Mouse (Mus musculus) left cerebral cortex, postnatal 10 days (tissue): ENCODE measurements around the gene Zfand3. TPM values are rescaled to one million over a fixed set of nuclear protein-coding genes. Genes with fewer than 3 reads are reported as not detected.

Source experiments
- DNase-seq, 2 experiments: peaks; one replicate each; pipeline ENCODE4 v3.0.0; 2021 to 2022; ENCODE audit warnings: low spot score in 2 of 2, mixed read lengths in 1 of 2; ENCODE audit errors: extremely low spot score in 1 of 2
- intact Hi-C: fragments of 180-260 bp; cut with DNase I; formaldehyde crosslinking; loops from one replicate; pipeline ENCODE4 v1.15.1; 2025
- total RNA-seq, 2 experiments: library from RNA; stranded (reverse); gene quantifications; 2 replicates each; pipeline ENCODE4 v1.2.3; 2021

Zfand3 gene
- total RNA-seq, 2 experiments from 2014 or later: 103 TPM

DNA sequence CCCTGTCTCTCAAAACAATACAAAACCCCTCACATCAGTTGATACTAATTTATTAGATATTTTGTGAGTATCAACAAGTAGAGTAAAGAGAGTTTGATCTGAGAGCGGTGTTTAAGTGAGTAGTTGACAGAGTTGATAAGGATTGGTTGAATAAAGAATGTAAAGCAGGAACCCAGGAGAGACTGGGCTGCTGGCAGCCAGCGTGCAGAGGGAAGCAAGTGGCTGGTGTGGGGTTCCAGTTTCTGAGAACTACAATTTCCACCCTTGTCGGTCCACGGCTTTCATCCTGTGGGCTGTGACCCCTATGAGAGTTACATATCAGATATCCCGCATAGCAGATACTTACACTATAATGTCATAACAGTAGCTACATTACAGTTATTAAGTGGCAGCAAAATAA lies 158.4 kb downstream of the Zfand3 start:
- intact Hi-C loops: no loop called here
- DNase-seq: no peak

DNA sequence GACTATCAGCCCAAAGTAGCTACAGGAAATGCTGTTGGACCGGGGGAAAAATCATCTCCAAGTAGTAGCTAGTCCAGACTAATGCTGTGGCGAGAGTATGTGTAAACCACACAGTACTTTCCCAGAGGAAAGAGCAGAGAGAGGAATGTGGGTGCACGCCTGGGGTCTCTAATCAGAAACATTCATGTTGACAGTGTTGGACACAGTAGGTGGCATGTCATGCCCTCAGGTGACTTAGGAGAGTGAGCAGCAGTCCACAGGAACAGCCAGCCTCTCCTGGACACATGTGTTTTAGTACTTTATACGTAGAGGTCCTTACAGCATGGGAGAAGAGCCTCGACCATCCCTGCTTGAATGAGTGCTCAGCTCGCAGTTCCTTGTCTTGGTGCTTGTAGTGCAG lies 159.3 kb downstream of the Zfand3 start:
- DNase-seq: no peak
- intact Hi-C loops: no loop called here

DNA sequence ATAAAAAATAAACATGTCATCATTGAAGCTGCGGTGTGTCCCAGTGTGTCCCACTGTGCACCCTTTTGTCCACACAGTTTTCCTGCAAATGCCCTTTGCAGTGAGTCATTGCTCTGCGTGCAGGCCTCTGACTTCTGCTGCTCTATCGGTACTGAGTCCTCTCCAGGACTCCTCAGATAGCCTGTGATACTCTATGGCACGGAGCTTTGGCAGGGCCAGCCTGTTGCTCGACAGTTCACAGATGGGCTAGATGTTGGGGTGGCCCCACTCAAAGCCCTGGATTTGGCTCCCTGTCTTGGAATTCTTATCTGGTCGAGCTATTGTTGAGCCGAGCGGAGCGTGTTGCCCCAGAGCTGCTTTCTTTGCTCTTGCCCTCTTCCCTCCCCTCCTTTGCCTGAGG lies 160.3 kb downstream of the Zfand3 start:
- intact Hi-C loops: no loop called here

DNA sequence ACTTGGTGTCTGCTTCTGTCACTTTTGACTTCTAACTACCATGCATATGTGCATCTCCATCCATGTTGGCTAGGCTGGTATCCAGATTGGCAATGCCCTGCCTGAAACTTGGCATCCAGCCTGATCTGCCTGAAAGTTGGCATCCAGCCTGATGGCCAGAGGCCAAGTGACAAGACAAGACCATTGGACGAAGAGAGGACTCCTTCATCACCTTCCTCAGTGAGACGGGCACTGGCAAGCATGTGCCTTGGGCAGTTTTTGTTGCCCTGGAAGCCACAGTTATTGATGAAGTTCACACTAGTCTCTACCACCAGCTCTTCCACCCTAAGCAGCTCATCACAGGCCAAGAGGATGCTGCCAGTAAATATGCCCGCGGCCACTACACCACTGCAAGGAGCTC lies 172.9 kb downstream of the Zfand3 start:
- intact Hi-C loops: no loop called here
- DNase-seq: no peak

More for the DNA sequence above, 160.3 kb downstream of the Zfand3 start:
- DNase-seq: no peak

DNA sequence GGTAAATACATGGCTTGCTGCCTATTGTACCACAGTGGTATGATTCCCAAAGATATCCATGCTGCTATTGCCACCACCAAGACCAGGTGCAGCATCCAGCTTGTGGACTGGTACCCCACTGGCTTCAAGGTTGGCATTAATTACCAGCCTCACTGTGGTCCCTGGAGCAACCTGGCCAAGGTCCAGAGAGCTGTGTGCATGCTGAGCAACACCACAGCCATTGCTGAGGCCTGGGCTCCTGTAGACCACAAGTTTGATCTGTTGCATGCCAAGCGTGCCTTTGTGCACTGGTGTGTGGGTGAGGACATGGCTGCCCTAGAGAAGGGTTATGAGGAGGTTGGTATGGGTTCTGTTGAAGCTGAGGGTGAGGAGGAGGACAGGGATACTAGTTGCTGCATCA lies 173.9 kb downstream of the Zfand3 start:
- intact Hi-C loops: no loop called here
- DNase-seq: no peak

DNA sequence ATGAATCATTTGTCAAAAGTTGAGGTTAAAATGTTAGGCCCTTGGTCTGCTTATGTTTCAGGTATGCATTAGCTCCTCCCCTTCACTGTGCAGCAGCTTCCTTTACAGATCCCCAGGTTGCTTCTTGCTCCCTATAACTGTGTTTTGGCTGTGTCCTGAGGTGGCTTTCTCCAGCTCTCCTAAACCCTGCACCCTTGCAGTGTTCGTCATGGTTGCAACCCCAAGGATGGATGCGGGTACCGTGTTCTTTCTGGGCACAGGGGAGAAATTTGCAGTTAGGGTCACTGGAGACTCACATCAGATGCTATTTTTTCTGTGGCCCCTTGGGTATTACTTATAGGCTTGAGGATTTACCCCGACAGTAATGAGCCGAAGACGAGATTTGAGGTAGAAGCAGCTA lies 175.7 kb downstream of the Zfand3 start:
- intact Hi-C loops: loop anchor here (10.0 kb wide), 1 partner anchor 45 kb away; no protein-coding TSS in a partner anchor
- no peak for DNase-seq

DNA sequence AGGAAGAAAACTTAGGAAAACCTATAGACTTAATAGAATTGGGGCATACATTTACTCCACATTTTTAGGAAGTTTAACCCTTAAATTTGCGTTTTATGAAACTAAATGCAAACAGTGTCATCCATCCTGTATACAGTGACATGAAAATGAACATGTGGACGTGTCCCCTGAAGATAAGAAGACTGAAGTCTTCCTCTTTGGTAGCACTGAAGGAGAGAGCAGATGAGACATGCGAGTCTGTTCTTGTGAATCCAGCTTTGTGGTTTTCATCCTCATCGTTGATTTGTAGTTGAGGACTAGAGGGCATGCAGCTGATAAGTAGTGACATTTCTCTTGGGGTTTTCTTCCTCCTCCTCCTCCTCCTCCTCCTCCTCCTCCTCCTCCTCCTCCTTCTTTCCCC lies 177.0 kb downstream of the Zfand3 start:
- intact Hi-C loops: loop anchor here (10.0 kb wide), 1 partner anchor 47 kb away; no protein-coding TSS in a partner anchor
- DNase-seq: no peak

DNA sequence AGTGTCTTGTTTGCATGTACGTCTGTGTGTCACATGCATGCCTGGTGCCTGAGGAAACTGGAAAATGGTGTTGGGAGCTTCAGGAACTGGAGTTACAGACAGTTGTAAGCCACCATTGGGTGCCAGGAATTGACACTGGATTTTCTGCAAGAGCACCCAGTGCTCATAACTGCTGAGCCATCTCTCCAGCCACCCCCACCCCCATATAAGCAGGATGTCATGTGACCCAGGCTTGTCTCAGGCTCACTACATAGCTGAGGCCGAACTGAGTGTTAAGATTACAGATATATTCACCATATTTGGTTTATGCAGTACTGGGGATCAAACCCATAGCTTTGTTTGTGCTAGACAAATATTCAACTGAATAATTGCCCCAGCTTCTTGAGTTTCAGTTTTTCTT lies 177.5 kb downstream of the Zfand3 start:
- no peak for DNase-seq
- intact Hi-C loops: loop anchor here (10.0 kb wide), 1 partner anchor 47 kb away; no protein-coding TSS in a partner anchor

DNA sequence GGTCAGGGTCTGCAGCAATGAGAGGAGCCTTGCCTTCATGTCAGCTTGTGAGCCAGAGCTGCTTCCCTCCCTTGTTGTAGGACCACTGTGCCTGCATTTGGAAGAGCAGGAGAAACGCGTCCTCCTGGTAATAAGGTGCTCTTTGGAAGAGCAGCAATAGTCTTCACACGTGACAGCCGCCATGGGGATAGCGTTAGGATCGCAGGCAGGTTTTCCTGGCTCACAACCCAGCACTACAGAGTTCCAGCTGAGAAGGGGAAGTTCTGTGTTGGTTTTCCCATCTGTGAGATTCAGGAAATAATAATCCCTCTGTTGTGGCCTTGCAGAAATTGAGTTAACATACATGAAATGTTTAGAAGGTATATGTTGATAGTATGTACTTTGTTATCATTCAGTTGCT lies 179.0 kb downstream of the Zfand3 start:
- DNase-seq: no peak

DNA sequence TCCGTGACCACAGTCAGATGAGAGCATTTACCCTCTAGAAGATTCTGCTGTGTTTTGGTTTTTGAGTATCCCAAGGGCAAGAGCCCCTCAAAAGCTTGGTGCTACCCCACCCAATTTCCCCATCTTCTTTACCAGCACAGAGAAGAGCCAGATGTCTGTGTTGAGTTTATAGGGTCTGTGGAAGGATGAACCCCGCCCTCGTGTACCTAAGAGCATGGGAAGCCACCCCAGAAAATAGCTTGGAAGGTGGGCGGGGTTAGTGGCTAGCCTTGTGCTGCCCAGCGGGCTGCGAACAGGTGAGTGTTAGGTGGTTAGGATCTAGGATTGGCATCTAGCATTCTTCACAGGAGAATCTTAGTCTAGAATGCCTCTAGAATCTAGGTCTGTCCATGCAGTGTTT lies 182.6 kb downstream of the Zfand3 start:
- intact Hi-C loops: loop anchor here (10.0 kb wide), 1 partner anchor 52 kb away; no protein-coding TSS in a partner anchor
- DNase-seq: no peak

More for the DNA sequence above, 179.0 kb downstream of the Zfand3 start:
- intact Hi-C loops: loop anchor here (10.0 kb wide), 1 partner anchor 49 kb away; no protein-coding TSS in a partner anchor

DNA sequence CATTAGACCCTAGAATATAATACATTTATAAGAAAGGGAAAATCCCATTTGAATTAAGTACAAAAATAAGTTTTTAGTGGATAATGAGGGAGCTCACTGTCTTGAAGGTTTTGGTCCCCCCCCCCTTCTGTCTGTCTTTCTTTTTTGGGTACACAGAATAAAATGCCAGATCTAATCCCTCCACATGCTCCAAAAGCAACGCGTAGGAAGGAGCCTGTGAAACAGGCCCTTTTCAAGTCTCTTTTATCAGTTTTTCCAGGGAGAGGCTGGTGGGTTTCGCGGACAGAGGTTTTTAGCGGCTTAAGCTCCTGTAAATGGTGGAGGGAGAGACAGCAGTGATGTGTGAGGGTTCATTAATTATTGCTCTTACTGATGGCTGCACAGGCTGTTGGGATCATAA lies 183.0 kb downstream of the Zfand3 start:
- intact Hi-C loops: loop anchor here (10.0 kb wide), 1 partner anchor 53 kb away; no protein-coding TSS in a partner anchor
- DNase-seq: no peak

DNA sequence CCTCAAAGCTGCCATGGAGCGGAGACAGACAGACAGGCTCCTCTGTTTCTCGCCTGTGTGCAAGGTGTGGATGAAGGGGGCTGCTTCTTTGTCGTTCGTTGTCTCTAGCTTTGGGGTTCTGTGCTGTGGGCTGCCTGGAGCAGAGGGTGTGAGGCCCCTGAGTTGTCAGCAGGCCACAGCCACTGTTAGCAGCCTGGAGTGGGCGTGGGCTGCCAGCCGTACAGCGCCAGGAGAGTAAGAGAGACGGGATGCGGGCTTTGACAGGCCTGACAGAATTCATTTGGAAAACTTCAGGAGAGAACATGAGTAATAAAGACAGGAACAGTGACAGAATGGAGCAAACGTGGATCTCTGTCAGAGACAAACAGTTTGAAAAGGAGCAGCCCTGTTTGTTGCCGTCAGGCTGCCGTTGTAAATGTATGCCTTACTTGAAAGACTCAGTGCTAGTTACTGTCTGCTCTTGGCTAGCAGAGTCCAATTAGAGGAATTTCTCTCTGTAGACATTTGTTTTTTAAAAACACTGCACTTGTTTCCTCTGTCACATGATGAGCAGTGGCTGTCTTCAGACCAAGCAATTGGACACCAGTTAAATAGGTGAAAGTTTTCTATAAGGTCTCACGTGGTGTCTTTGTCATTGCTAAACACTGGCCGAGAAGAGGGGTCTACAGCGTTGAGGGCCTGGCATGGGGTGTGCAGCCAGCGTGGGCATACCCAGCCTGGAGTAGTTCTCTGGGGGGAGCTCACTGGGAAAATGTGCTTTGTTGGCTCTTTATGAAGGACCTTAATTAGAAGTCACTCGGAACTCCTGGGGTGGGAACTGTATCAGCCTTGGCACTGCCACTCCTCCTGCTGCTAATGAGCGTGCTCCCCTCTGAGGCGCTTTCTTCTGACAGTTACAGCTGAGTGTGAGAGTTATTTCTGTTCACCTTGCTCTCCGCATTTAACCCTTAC lies 183.8 kb downstream of the Zfand3 start:
- no peak for DNase-seq
- intact Hi-C loops: loop anchor here (10.0 kb wide), 1 partner anchor 54 kb away; no protein-coding TSS in a partner anchor

DNA sequence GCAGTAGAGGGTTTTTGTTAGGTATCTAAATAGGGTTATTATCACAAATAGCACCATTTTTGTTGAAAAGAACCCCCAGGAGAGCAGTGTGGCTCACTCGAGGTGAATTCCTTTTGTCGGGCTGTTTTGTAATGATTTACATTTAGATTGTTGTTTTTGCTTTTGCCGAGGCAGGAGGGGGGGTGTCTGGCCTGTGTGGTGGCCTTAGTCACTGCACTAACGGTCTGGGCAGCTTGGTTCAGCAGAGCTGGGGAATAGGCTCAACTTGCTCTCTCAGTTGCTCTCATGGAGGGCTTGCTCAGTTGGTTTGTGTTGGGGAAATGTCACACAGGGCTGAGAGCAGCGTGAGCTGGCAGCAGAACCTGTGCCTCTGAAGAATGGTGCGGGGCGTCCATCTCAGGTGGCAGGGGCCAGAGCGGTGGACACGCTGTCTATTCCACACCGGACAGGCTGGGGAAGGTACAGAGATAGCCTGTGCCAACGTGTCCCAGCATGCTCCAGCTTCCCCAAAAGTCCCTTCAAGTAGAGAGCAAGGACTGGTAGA lies 186.6 kb downstream of the Zfand3 start:
- DNase-seq: no peak
- intact Hi-C loops: loop anchor here (10.0 kb wide), 1 partner anchor 186 kb away; the partner anchor contains the start of gene Zfand3

DNA sequence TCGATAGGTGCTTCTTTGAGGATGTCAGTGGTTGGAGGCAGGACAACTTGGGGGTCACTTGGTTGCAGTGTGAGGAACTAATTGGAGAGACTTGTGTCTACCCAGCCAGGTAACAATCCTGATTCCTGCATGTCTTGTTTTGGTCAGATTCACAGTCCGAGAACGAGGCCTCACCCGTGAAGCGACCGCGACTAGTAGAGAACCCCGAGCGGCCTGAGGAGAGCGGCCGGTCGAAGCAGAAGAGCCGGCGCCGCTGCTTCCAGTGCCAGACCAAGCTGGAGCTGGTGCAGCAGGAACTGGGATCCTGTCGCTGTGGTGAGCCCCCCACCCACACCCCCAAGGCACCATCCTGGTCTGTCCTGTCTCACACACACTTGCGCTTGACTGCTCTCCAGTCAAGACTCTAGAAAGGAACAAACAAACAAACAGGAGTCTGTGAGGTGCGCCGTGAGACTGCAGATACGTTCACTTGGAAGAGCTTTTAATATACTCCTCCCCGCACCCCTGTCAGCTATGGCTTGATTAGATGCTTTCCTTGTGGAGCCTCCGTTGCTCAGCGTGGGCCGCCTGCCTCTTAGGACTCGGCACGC lies 188.0 kb downstream of the Zfand3 start:
- peak in 1 of 2 experiments; percentile 20 for DNase-seq
- intact Hi-C loops: loop anchor here (10.0 kb wide), 1 partner anchor 188 kb away; the partner anchor contains the start of gene Zfand3

DNA sequence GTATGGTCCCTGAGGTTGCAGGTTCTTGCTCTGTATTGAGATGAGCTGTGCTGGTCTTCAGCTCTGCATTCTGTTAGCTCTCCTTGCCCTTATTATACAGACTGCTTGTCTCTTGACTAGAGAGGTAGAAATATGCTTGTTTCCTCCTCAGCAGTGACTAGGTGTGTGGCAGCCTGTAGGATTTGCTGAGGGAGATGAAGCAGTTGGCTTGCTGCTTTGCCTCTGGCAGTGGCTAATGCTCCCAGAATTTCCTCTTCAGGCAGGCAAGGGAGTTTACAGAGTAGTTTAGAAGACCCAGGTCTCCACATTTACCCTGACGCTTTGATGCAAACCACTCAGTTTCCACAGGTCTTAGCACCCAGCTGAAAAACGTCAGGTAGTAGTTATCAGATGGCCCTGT lies 189.1 kb downstream of the Zfand3 start:
- intact Hi-C loops: loop anchor here (10.0 kb wide), 1 partner anchor 189 kb away; the partner anchor contains the start of gene Zfand3
- DNase-seq: peak in 1 of 2 experiments; percentile 8

DNA sequence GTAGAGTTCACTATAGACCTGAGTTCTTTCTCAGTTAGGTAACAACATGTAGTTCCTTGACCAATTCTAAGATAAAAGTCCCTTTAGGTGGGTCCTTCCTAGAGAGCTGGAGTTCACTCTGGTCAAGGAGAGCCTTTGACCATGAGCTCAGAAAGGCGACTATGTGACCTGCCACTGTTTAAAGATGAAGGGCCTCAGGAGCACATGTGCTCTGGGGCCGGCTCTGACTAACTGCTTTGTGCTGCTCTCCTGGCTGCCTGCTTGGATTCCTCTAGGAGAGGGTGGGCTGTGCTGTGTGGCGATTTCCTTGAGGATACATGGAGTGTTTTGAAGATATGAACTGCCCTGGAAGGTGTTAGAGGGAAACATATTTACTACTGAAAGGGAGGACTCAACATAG lies 189.6 kb downstream of the Zfand3 start:
- no peak for DNase-seq
- intact Hi-C loops: loop anchor here (10.0 kb wide), 1 partner anchor 189 kb away; the partner anchor contains the start of gene Zfand3

DNA sequence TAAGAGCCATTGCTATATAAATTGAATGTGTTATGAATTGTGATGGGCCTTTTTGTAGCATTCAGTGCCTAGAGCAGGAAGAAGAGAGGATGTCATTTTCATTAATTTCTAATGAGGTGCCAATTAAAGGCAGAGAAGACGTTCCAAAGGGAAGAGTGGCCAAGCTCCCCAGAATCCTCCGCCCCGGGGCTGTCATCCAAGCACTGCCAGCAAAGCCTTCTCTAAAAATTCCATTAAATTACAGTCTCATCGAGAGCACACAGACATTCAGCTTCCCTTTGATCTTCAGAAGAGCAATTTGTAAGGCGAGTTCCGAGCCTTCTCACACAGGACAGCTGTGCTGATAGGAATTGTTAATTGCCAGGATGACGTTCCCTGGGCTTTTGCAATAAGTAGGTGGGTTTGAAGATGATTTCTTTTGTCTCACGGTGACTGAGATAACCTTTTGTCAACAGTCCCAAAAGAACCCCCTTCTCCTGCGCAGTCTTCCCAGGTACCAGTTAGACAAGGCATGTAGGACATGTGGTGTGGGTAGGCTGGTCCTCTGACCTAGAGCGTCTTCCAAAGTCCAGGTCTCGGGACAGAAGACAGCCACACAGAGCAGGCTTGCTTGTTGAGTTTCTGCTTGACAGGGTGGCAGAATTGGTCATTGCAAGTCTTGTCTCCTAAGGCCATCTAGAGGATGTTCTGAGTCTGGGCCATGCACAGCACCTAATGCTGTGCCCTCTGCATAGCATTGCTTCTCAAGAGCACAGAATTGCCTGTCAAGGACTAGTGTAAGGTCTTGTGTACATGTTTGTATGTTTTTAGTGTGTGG lies 190.3 kb downstream of the Zfand3 start:
- DNase-seq: peak in 1 of 2 experiments; percentile 14
- intact Hi-C loops: loop anchor here (10.0 kb wide), 1 partner anchor 190 kb away; the partner anchor contains the start of gene Zfand3

DNA sequence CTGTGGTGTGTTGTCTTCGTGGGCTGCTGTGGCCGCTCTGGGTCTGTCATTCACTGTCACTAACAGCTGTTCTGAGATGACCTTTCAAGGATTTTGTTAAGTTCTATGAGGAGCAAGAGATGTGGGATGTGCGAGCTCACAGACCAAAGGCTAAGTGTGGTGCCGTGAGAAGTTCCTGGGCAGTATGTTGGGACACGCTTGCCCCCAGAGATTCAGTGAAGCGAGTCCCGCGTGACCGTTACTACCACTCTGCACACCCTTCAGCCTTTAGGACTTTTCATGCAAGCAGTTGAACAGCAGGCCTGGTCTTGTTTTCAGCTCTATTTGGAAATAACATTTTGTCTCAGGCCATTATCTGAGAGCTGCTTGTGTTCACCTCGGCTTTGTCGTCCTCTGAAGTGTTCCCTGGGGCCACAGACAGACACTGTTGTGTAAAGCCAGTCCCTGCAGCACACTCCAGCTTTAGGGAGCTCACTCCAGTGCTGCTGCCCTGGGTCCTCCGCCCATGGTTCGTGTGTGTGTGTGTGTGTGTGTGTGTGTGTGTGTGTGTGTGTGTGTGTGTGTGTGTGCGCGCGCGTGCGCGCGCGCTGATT lies 191.2 kb downstream of the Zfand3 start:
- intact Hi-C loops: loop anchor here (10.0 kb wide), 1 partner anchor 191 kb away; the partner anchor contains the start of gene Zfand3
- peak in 1 of 2 experiments; percentile 26 for DNase-seq
